Mouse (Mus musculus) bone marrow macrophage, adult 2 months (primary cell): ENCODE results near the gene Rilp. TPM values are rescaled to one million over a fixed set of nuclear protein-coding genes. Genes with fewer than 3 reads are reported as not detected.
"Not testable (repeated sequence)": the region's sequence is repeated elsewhere in the genome, so short reads cannot be mapped to it uniquely, and the experiment has no call there.

ENCODE experiments used
- H3K27ac ChIP-seq: 2 replicates; pipeline ENCODE4 v1.5.1; 2012; ENCODE audit warnings: low read depth, low read length; ENCODE audit not compliant: insufficient read depth
- H3K4me1 ChIP-seq: 2 replicates; pipeline ENCODE4 v1.6.1; 2012; ENCODE audit warnings: low read length; ENCODE audit not compliant: control insufficient read depth, insufficient read depth
- H3K4me3 ChIP-seq: 2 replicates; pipeline ENCODE4 v1.5.1; 2012; ENCODE audit warnings: mild to moderate bottlenecking, low read length, moderate library complexity; ENCODE audit not compliant: insufficient read depth
- CTCF ChIP-seq: IDR thresholded peaks from 2 replicates; pipeline ENCODE4 v1.5.1; 2012; ENCODE audit warnings: low read depth, mild to moderate bottlenecking, low read length, moderate library complexity
- POLR2A ChIP-seq: IDR thresholded peaks from 2 replicates; pipeline ENCODE4 v1.6.1; 2012; ENCODE audit warnings: mild to moderate bottlenecking, low read depth, low read length, borderline replicate concordance
- polyA plus RNA-seq: library from polyadenylated mRNA; stranded (reverse); fragments of >200 nt; gene quantifications from 2 replicates; pipeline ENCODE4 v1.2.4, GENCODE M21; 2012; ENCODE audit not compliant: missing spikeins, insufficient read depth, insufficient read length

Rilp gene
- polyA plus RNA-seq, 1 experiment = 12.8 TPM

- peak overlapping the region; percentile 99 for H3K27ac ChIP-seq
- H3K4me1 ChIP-seq = peaks cover 56% of the 10 kb centered on the region
- H3K4me3 ChIP-seq = no peak overlapping the region
- TF ChIP-seq CTCF (no peak), POLR2A (no peak)
These were observed 41.4 kb downstream of the Rilp start for GRCm38 (mm10) chr11:75551321-75551720.

- Histone ChIP-seq H3K4me1 (peaks cover 51% of the 10 kb centered on the region), H3K27ac (peak overlapping the region; percentile 99), H3K4me3 (no peak overlapping the region)
- no peak for TF ChIP-seq POLR2A
These were observed 42.1 kb downstream of the Rilp start for GRCm38 (mm10) chr11:75551961-75552441.

GRCm38 (mm10) chr11:75552906-75553482 lies 43.1 kb downstream of the Rilp start:
- peaks cover 42% of the 10 kb centered on the region for H3K4me1 ChIP-seq
- no peak overlapping the region for H3K4me3 ChIP-seq
- no peak for TF ChIP-seq POLR2A
- TF ChIP-seq CTCF = no peak
- peak overlapping the region; percentile 26 for H3K27ac ChIP-seq

- peaks cover 39% of the 10 kb centered on the region for H3K4me1 ChIP-seq
- H3K27ac ChIP-seq, H3K4me3 ChIP-seq: not testable (repeated sequence)
These were observed 46.1 kb downstream of the Rilp start for GRCm38 (mm10) chr11:75556006-75556405.

- TF ChIP-seq CTCF = no peak
- no peak for TF ChIP-seq POLR2A
- no peak overlapping the region for H3K4me3 ChIP-seq
- H3K4me1 ChIP-seq = peaks cover 39% of the 10 kb centered on the region
- H3K27ac ChIP-seq = no peak overlapping the region
These were observed 47.2 kb downstream of the Rilp start for GRCm38 (mm10) chr11:75557142-75557541.

GRCm38 (mm10) chr11:75558101-75558500 lies 48.2 kb downstream of the Rilp start:
- no peak for TF ChIP-seq POLR2A
- TF ChIP-seq CTCF = no peak
- H3K4me1 ChIP-seq = peaks cover 43% of the 10 kb centered on the region
- no peak overlapping the region for H3K4me3 ChIP-seq
- no peak overlapping the region for H3K27ac ChIP-seq

- Histone ChIP-seq H3K4me1 (peaks cover 60% of the 10 kb centered on the region), H3K27ac (peak overlapping the region; percentile 41), H3K4me3 (no peak overlapping the region)
- TF ChIP-seq CTCF (no peak), POLR2A (no peak)
These were observed 50.1 kb downstream of the Rilp start for GRCm38 (mm10) chr11:75559870-75560504.

- H3K4me1 ChIP-seq = peaks cover 68% of the 10 kb centered on the region
These were observed 50.9 kb downstream of the Rilp start for GRCm38 (mm10) chr11:75560530-75561409.

GRCm38 (mm10) chr11:75561410-75561791 lies 51.5 kb downstream of the Rilp start:
- Histone ChIP-seq H3K4me3 (no peak overlapping the region), H3K27ac (peak overlapping the region; percentile 99), H3K4me1 (peaks cover 74% of the 10 kb centered on the region)
- no peak for TF ChIP-seq CTCF
- TF ChIP-seq POLR2A = no peak

More at GRCm38 (mm10) chr11:75560530-75561409, 50.9 kb downstream of the Rilp start:
- TF ChIP-seq POLR2A (no peak), CTCF (no peak)
- Histone ChIP-seq H3K27ac (peak overlapping the region; percentile 99), H3K4me3 (no peak overlapping the region)

Other genes with a start within 250 kb of the Rilp start
- gene Rpa1, start 161.8 kb upstream of the Rilp start, polyA plus RNA-seq = 43.2 and 48.2 TPM in 2 replicates
- 3.3 and 4.9 TPM in 2 replicates for gene Smyd4, start 161.7 kb upstream of the Rilp start, polyA plus RNA-seq
- 8.6 and 9.9 TPM in 2 replicates for gene Serpinf1, start 87.4 kb upstream of the Rilp start, polyA plus RNA-seq
- not detected in 2 replicates for gene Serpinf2, start 70.5 kb upstream of the Rilp start, polyA plus RNA-seq
- gene Wdr81, start 55.4 kb upstream of the Rilp start, polyA plus RNA-seq = 41.1 and 46.6 TPM in 2 replicates
- 3.6 and 4.3 TPM in 2 replicates for gene Tlcd2, start 48.4 kb upstream of the Rilp start, polyA plus RNA-seq
- gene Prpf8, start 23.3 kb upstream of the Rilp start, polyA plus RNA-seq = 51.0 and 65.7 TPM in 2 replicates
- gene Scarf1, start 3.4 kb downstream of the Rilp start, polyA plus RNA-seq = 32.8 and 33.5 TPM in 2 replicates
- gene Slc43a2, start 21.6 kb downstream of the Rilp start, polyA plus RNA-seq = 202 and 231 TPM in 2 replicates
- gene Pitpna, start 78.0 kb downstream of the Rilp start, polyA plus RNA-seq = 512 TPM in 2 replicates
- 85.4 and 101 TPM in 2 replicates for gene Inpp5k, start 120.9 kb downstream of the Rilp start, polyA plus RNA-seq
- 77.3 and 90.4 TPM in 2 replicates for gene Myo1c, start 140.4 kb downstream of the Rilp start, polyA plus RNA-seq
- 67.0 and 70.3 TPM in 2 replicates for gene Crk, start 169.2 kb downstream of the Rilp start, polyA plus RNA-seq
- 337 and 382 TPM in 2 replicates for gene Ywhae, start 222.8 kb downstream of the Rilp start, polyA plus RNA-seq